Mouse (Mus musculus) left cerebral cortex, postnatal 25 days (tissue): ENCODE results near the gene Tigd4. TPM values are rescaled to one million over a fixed set of nuclear protein-coding genes. Genes with fewer than 3 reads are reported as not detected.

Experiments
- DNase-seq, 2 experiments: peaks; one replicate each; pipeline ENCODE4 v3.0.0; 2022; ENCODE audit warnings: low spot score in 2 of 2, mixed read lengths in 1 of 2
- intact Hi-C: fragments of 180-260 bp; cut with DNase I; formaldehyde crosslinking; loops from one replicate; pipeline ENCODE4 v1.15.1; 2025
- total RNA-seq, 2 experiments: library from RNA; stranded (reverse); gene quantifications; 2 replicates each; pipeline ENCODE4 v1.2.3; 2021

The Tigd4 gene
- total RNA-seq, 2 experiments from 2014 or later = 0.11 TPM; not detected in 1

- intact Hi-C loops = no loop called here
These were observed 9.8 kb downstream of the Tigd4 start for GRCm38 (mm10) chr3:84603212-84603611.

GRCm38 (mm10) chr3:84610183-84610710, 16.9 kb downstream of the Tigd4 start:
- no peak for DNase-seq
- intact Hi-C loops = no loop called here

More at GRCm38 (mm10) chr3:84603212-84603611, 9.8 kb downstream of the Tigd4 start:
- DNase-seq = no peak

- intact Hi-C loops = loop anchor here (2.0 to 5.0 kb wide), 3 partner anchors 67 to 272 kb away; no protein-coding TSS in a partner anchor
- DNase-seq = peak; percentile 37 to 70
These were observed 21.9 kb downstream of the Tigd4 start for GRCm38 (mm10) chr3:84615050-84615855.

GRCm38 (mm10) chr3:84615856-84616225, 22.5 kb downstream of the Tigd4 start:
- intact Hi-C loops = loop anchor here (2.0 to 5.0 kb wide), 3 partner anchors 66 to 271 kb away; no protein-coding TSS in a partner anchor
- DNase-seq = no peak

GRCm38 (mm10) chr3:84618627-84619026, 25.3 kb downstream of the Tigd4 start:
- intact Hi-C loops = loop anchor here (5.0 kb wide), 2 partner anchors 64 to 269 kb away; no protein-coding TSS in a partner anchor
- no peak for DNase-seq

- intact Hi-C loops = loop anchor here (5.0 kb wide), 2 partner anchors 63 to 268 kb away; no protein-coding TSS in a partner anchor
- no peak for DNase-seq
These were observed 25.7 kb downstream of the Tigd4 start for GRCm38 (mm10) chr3:84619056-84619455.

- DNase-seq = no peak
- intact Hi-C loops = loop anchor here (5.0 kb wide), 2 partner anchors 63 to 268 kb away; no protein-coding TSS in a partner anchor
These were observed 26.4 kb downstream of the Tigd4 start for GRCm38 (mm10) chr3:84619725-84620124.

GRCm38 (mm10) chr3:84622026-84622425, 28.7 kb downstream of the Tigd4 start:
- intact Hi-C loops = no loop called here
- no peak for DNase-seq

- DNase-seq = no peak
- intact Hi-C loops = no loop called here
These were observed 38.2 kb downstream of the Tigd4 start for GRCm38 (mm10) chr3:84631586-84631985.

- intact Hi-C loops = no loop called here
- no peak for DNase-seq
These were observed 43.7 kb downstream of the Tigd4 start for GRCm38 (mm10) chr3:84637095-84637494.

GRCm38 (mm10) chr3:84637890-84638578, 44.7 kb downstream of the Tigd4 start:
- intact Hi-C loops = no loop called here
- DNase-seq = no peak

GRCm38 (mm10) chr3:84638858-84639257, 45.5 kb downstream of the Tigd4 start:
- intact Hi-C loops = no loop called here
- no peak for DNase-seq

GRCm38 (mm10) chr3:84639767-84640500, 46.6 kb downstream of the Tigd4 start:
- intact Hi-C loops = no loop called here
- no peak for DNase-seq

GRCm38 (mm10) chr3:84640536-84640935, 47.2 kb downstream of the Tigd4 start:
- DNase-seq = no peak
- intact Hi-C loops = no loop called here

GRCm38 (mm10) chr3:84641391-84641790, 48.0 kb downstream of the Tigd4 start:
- intact Hi-C loops = no loop called here
- no peak for DNase-seq

GRCm38 (mm10) chr3:84642942-84643341, 49.6 kb downstream of the Tigd4 start:
- intact Hi-C loops = no loop called here
- no peak for DNase-seq

GRCm38 (mm10) chr3:84645156-84646006, 52.0 kb downstream of the Tigd4 start:
- no peak for DNase-seq
- intact Hi-C loops = no loop called here

- DNase-seq = no peak
- intact Hi-C loops = no loop called here
These were observed 52.6 kb downstream of the Tigd4 start for GRCm38 (mm10) chr3:84646007-84646290.

GRCm38 (mm10) chr3:84646331-84646845, 53.0 kb downstream of the Tigd4 start:
- intact Hi-C loops = no loop called here
- no peak for DNase-seq
